Mouse (Mus musculus): ENCODE measurements around the gene Ano2. TPM values are rescaled to one million over a fixed set of nuclear protein-coding genes. Genes with fewer than 3 reads are reported as not detected.

The Ano2 gene
- polyA plus RNA-seq, 1 experiment from 2014 or later, result 0.05 TPM

DNA sequence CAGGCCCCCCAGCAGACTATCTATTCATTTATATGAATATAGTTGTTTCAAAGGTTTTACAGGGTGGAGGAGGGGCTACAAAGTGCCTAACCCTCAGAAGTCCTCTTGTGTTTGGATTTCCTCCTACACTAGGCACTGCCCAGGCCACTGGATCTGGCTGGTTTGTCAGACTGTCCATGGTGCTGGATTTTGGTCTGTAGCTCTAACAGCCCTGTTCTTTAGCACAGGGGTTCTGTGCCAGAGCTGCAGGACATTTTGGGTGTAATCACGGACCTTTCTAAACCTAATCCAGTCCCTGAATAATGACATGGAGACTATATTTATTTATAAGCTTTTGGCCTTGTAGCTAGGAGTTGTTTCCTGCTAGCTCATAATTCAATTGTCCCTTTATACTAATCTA lies 328.2 kb downstream of the Ano2 start:
- H3K27me3 ChIP-seq, result no peaks in the 10 kb centered on the region
- no peaks in the 10 kb centered on the region for H3K36me3 ChIP-seq
- no peaks in the 10 kb centered on the region for H3K4me1 ChIP-seq
- no peak overlapping the region for H3K4me2 ChIP-seq
- H3K9me3 ChIP-seq, result no peaks in the 10 kb centered on the region
- H3K27ac ChIP-seq, result no peak overlapping the region
- no peak overlapping the region for H3K4me3 ChIP-seq
- WGBS, result 67% methylated on average over 1 of the region's 1 CpGs
- ATAC-seq (ENCODE audit: insufficient number of reproducible peaks, low FRiP score, low TSS enrichment, low read depth), result no peak
- no peak overlapping the region for H3K9ac ChIP-seq

DNA sequence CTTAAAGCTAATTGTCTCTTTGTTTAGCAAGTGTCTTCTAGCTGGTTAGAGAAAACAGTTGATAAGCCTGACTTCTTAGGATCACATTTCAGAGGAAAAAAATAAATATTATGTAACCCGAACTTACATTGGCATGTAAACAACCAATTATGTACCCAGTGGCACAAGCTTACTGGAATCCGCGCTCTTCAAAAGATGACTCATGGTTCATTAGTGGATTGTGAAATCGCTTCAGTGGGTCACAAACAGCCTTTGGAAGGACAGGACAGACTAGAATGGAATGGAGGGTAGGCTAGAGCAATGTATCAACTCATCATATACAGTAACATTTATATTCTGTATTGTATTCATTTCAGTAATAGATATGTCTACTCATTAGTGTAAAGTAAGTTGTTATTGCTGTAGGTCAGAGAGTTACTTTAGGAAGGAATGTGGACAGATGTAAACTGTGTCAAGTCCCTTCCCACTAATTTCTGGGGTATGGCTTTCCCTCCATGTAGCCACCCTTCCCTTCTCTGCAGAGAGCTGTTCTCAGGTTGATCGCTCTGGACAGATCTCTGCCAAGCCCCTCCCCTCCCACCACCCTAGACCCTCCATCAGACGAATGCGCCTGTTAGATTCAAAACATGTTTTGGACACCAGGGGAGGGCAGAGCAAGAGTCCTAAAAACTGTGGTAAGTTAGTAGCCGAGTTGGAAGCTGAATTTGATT lies 343.6 kb downstream of the Ano2 start:
- no peaks in the 10 kb centered on the region; the same call in 1 of the 2 replicates for H3K4me1 ChIP-seq
- no peak overlapping the region for H3K9ac ChIP-seq
- no peaks in the 10 kb centered on the region for H3K9me3 ChIP-seq
- H3K4me3 ChIP-seq, result no peak overlapping the region
- no peak overlapping the region for H3K27ac ChIP-seq
- ATAC-seq (ENCODE audit: insufficient number of reproducible peaks, low FRiP score, low TSS enrichment, low read depth), result no peak
- no peaks in the 10 kb centered on the region for H3K27me3 ChIP-seq
- no peaks in the 10 kb centered on the region for H3K36me3 ChIP-seq
- no peak overlapping the region for H3K4me2 ChIP-seq
- 48% methylated on average over 8 of the region's 8 CpGs for WGBS

DNA sequence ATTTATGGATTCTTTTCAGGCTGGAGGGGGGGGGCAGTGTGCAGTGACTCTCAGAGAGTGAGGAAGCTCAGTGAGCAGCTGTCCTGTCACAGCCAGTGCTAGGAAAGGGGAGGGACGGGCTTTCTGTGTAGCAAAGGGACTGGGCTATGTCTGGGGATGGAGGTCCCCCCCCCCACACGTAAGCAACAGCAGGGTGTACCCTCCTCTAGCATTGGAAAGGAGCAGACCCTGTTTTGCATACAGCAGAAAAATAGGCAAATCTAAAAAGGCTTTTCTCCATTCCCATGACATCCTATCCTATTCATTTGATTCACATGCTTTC lies 344.1 kb downstream of the Ano2 start:
- ATAC-seq (ENCODE audit: insufficient number of reproducible peaks, low FRiP score, low TSS enrichment, low read depth), result peak; percentile 52; the same call in 1 of the 2 replicates
- H3K4me3 ChIP-seq, result no peak overlapping the region
- 29% methylated on average over 2 of the region's 2 CpGs for WGBS
- H3K27me3 ChIP-seq, result no peaks in the 10 kb centered on the region
- no peak overlapping the region for H3K27ac ChIP-seq
- no peaks in the 10 kb centered on the region for H3K36me3 ChIP-seq
- no peak overlapping the region for H3K4me2 ChIP-seq
- no peaks in the 10 kb centered on the region for H3K9me3 ChIP-seq
- no peaks in the 10 kb centered on the region; the same call in 1 of the 2 replicates for H3K4me1 ChIP-seq
- no peak overlapping the region for H3K9ac ChIP-seq

DNA sequence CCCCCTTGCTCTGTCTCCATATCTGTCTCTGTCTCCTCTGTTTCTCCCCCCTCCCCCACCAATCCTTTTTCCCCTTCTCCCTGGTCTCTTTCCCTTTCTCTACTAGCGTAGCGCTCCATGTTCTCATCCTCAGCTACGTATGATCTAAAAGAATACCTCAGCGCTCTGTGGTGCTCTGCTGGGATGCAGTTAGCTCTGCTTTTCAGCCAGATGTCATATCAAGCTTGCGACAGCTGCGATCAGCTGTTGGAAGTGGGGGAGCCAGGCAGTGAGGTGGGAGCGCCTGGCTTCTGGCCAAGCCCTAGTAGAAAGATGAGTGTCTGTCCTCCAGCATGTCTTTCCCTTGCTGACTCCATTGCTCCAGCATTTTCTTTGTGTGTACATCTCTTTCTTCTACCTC lies 344.5 kb downstream of the Ano2 start:
- ATAC-seq (ENCODE audit: insufficient number of reproducible peaks, low FRiP score, low TSS enrichment, low read depth), result 0 out of 2 replicates have a peak, but pooled peaks have one; percentile 30
- no peak overlapping the region for H3K27ac ChIP-seq
- no peak overlapping the region for H3K4me2 ChIP-seq
- no peaks in the 10 kb centered on the region for H3K9me3 ChIP-seq
- H3K36me3 ChIP-seq, result no peaks in the 10 kb centered on the region
- no peak overlapping the region for H3K4me3 ChIP-seq
- 70% methylated on average over 7 of the region's 7 CpGs for WGBS
- no peaks in the 10 kb centered on the region for H3K27me3 ChIP-seq
- no peaks in the 10 kb centered on the region; the same call in 1 of the 2 replicates for H3K4me1 ChIP-seq
- H3K9ac ChIP-seq, result no peak overlapping the region

DNA sequence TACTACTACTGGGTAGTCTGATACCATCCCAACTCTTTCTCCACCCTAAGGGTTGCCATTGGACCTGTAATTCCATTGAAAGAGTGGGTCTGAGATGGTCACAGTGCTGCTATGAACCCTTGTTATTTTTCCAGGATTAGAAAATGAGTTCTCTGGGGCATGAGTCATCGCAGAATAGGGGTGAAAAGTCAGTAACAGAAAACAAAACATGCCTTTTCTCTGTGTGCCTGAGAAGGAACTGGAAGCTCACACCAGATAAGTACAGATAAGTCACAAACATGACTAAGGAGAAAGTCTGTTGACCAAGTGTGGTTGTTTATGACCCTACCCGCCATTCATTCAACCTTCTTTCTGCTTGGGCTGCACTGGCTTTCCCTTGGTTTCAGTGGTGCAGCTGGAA lies 345.4 kb downstream of the Ano2 start:
- no peaks in the 10 kb centered on the region for H3K9me3 ChIP-seq
- no peaks in the 10 kb centered on the region for H3K36me3 ChIP-seq
- H3K4me3 ChIP-seq, result no peak overlapping the region
- 88% methylated on average over 2 of the region's 2 CpGs for WGBS
- ATAC-seq (ENCODE audit: insufficient number of reproducible peaks, low FRiP score, low TSS enrichment, low read depth), result no peak
- no peaks in the 10 kb centered on the region for H3K27me3 ChIP-seq
- no peaks in the 10 kb centered on the region; the same call in 1 of the 2 replicates for H3K4me1 ChIP-seq
- H3K27ac ChIP-seq, result no peak overlapping the region
- no peak overlapping the region for H3K4me2 ChIP-seq
- no peak overlapping the region for H3K9ac ChIP-seq

DNA sequence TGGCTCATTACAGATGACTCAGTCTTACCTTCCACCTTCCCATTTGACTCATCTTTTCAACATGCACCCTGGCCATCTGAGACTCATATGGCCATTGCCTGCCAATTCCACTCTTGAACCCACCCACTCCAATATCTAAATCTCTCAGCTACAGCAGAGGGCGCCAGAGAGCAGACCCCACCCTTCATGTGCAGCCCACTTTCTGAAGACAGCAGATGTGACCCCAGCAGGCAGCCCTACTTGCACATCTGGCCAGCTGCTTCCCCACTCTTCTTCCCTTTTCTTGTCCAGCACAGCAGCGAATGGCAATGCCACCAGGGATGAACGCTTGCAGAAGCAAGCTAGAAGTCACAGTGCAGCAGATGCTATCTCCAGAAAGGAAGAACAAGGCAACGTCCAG lies 355.7 kb downstream of the Ano2 start:
- Histone ChIP-seq H3K4me3 (no peak overlapping the region), H3K27me3 (no peaks in the 10 kb centered on the region), H3K9me3 (no peaks in the 10 kb centered on the region), H3K36me3 (no peaks in the 10 kb centered on the region), H3K9ac (no peak overlapping the region), H3K4me1 (no peaks in the 10 kb centered on the region), H3K27ac (no peak overlapping the region), H3K4me2 (no peak overlapping the region)
- 43% methylated on average over 4 of the region's 4 CpGs for WGBS
- ATAC-seq (ENCODE audit: insufficient number of reproducible peaks, low FRiP score, low TSS enrichment, low read depth), result no peak

DNA sequence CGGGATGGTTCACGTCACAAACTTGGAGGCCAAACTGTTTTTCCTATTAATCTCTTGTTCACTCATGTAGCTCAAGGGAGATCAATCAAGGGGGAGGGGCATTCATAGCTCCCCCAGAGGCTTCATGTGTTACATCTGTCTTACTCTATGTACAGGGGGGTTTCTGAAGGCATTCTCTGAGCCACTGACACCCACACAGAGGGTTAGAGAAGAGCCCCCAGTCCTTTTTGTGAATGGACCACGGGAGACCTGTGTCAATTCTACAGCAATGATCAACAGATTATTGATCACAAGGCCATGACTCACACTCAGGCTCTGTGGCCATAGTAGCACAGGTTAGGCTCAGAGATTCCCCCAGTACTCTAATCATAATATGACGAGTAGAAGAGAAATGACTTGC lies 358.0 kb downstream of the Ano2 start:
- Histone ChIP-seq H3K4me2 (no peak overlapping the region), H3K4me3 (no peak overlapping the region), H3K9ac (no peak overlapping the region), H3K27me3 (no peaks in the 10 kb centered on the region), H3K4me1 (no peaks in the 10 kb centered on the region), H3K36me3 (no peaks in the 10 kb centered on the region), H3K9me3 (no peaks in the 10 kb centered on the region), H3K27ac (no peak overlapping the region)
- ATAC-seq (ENCODE audit: insufficient number of reproducible peaks, low FRiP score, low TSS enrichment, low read depth), result no peak
- WGBS, result 66% methylated on average over 4 of the region's 4 CpGs

DNA sequence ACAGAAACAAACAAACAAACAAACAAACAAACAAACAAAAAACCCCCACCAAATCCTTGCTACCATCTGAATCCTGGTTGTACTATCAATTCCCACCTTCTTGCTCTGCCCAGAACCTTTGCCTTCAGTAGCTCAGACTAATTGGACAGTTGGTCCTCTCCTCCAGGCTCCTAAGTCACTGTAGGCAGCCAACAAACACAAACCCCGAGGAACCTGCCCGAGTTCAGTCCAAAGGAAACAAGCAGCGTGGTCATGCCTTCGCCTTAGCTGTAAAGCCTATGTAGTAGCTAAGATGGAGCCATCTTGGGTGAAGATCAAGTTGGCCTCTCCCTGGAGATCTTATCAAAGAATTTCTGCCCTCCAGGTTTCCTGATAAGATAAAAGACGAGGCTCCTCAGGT lies 362.9 kb downstream of the Ano2 start:
- H3K9me3 ChIP-seq, result no peaks in the 10 kb centered on the region
- H3K4me1 ChIP-seq, result no peaks in the 10 kb centered on the region
- H3K27ac ChIP-seq, result no peak overlapping the region
- H3K4me2 ChIP-seq, result no peak overlapping the region
- WGBS, result 76% methylated on average over 5 of the region's 5 CpGs
- no peak overlapping the region for H3K4me3 ChIP-seq
- ATAC-seq (ENCODE audit: insufficient number of reproducible peaks, low FRiP score, low TSS enrichment, low read depth), result no peak
- H3K36me3 ChIP-seq, result no peaks in the 10 kb centered on the region
- H3K27me3 ChIP-seq, result no peaks in the 10 kb centered on the region
- no peak overlapping the region for H3K9ac ChIP-seq

DNA sequence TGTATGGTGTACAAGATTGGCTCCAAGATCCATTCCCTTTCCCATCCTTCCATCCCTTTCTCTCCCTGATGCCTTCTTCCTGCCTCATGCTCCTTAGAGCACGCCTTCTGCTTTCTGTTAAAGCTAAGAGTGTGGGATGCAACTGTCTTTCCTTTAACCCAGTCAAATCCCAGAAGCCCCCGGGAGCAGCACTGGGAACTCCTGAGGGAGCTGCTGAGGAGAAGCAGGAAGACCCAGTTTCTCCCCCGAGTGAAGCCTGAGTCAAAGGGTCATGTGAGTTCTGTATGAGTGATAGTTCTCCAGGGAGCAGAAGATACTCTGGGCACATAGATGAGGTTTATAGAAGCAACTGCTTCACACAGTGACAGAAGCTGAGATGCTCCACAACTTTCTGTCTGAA lies 367.5 kb downstream of the Ano2 start:
- no peak for ATAC-seq (ENCODE audit: insufficient number of reproducible peaks, low FRiP score, low TSS enrichment, low read depth)
- 63% methylated on average over 3 of the region's 3 CpGs for WGBS
- Histone ChIP-seq H3K4me1 (no peaks in the 10 kb centered on the region), H3K4me2 (no peak overlapping the region), H3K9ac (no peak overlapping the region), H3K27ac (no peak overlapping the region), H3K4me3 (no peak overlapping the region), H3K9me3 (no peaks in the 10 kb centered on the region), H3K36me3 (no peaks in the 10 kb centered on the region), H3K27me3 (no peaks in the 10 kb centered on the region)

DNA sequence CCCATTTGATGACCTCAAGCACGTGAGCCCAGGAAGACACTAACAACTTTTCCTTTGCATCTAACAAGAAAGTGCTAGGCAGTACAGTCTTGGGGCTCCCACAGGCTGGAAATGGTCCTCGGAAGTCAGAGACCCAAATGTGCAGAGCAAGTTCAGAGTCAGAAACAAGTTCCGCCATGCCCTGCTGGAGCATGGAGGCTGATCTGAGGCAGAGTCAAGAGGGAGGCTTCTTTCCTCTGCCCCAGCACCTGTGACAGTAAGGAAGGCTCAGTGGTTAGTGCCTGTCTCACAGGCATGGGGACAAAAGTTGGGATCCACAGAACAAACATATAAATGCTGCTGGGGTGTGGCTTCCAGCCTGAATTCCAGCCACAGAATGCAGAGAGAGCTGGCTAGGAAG lies 390.3 kb downstream of the Ano2 start:
- Histone ChIP-seq H3K4me2 (no peak overlapping the region), H3K27me3 (no peaks in the 10 kb centered on the region), H3K9ac (no peak overlapping the region), H3K4me3 (no peak overlapping the region), H3K36me3 (no peaks in the 10 kb centered on the region), H3K4me1 (no peaks in the 10 kb centered on the region), H3K27ac (no peak overlapping the region), H3K9me3 (no peaks in the 10 kb centered on the region)
- WGBS, result 82% methylated on average over 3 of the region's 3 CpGs
- no peak for ATAC-seq (ENCODE audit: insufficient number of reproducible peaks, low FRiP score, low TSS enrichment, low read depth)

DNA sequence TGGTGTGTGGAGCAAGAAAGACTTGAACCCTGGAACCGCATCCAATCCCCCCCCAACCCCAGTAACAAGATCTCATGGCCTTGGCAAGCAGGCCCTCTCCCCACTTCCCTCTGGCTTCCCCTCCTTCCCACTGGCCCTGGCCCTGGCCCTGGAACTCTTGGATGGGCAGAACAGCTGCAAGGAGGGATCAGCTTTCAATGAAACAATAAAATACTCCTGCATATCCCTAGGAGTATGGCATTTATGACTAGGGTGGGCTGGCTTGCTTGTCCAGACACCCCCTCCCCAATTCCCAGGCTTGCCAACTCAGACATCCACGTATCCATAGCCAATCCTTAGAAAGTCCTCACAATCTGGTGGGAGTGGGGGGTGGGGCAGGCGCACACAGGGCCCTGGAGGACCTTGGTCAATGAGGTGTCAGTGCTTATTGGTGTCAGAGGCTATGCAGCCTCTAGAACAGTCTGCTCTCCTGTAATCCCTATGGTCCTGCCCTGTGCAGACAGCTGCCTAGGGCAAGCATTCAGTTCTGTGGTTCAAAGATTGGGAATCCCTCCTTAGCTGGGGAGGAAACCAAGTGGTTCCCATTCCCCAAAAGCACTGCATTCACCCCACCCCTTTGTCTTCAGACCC lies 396.2 kb downstream of the Ano2 start:
- Histone ChIP-seq H3K9ac (no peak overlapping the region), H3K4me3 (no peak overlapping the region), H3K36me3 (no peaks in the 10 kb centered on the region), H3K4me2 (no peak overlapping the region), H3K27ac (no peak overlapping the region), H3K4me1 (peaks cover 6% of the 10 kb centered on the region; the same call in 1 of the 2 replicates), H3K9me3 (no peaks in the 10 kb centered on the region), H3K27me3 (no peaks in the 10 kb centered on the region)
- WGBS, result 36% methylated on average over 3 of the region's 3 CpGs
- ATAC-seq (ENCODE audit: insufficient number of reproducible peaks, low FRiP score, low TSS enrichment, low read depth), result peak; percentile 61; the same call in 1 of the 2 replicates

DNA sequence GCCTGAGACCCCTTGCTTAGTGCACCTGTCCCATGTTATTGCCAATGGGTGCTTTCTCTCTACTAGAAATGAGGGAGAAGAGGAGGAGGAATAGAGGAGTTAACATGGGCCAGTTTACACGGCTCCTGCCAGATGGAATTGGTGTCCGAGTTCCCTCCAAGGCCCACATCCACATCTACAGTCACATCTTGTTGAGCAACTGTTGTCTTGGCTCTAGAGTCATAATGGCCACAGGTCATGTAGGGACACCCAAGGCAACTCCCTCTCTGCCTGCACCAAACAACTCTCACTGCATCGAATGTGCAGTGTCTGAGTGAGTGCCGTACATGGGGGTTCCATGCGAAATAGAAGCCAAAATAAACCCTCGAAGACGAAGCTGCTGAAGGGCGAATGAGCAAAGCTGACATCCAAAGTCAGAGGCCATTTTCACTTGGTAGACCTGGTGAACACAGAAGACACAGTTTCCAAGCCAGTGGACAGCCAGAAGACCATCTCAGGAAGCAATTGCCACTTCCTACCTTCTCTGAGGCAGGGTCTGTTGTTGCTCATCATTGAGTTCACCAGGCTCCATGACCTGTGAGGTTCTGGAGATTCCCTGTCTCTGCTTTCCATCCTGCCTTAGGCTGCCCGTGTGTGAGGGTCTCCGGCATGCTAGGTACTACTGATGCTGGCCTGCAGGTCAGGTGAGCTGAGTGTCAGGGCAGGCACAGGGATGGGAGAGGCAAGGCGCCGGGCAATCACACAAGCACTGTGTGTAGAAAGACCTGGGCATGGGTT lies 398.5 kb downstream of the Ano2 start:
- H3K27me3 ChIP-seq, result no peaks in the 10 kb centered on the region
- H3K27ac ChIP-seq, result no peak overlapping the region
- no peak for ATAC-seq (ENCODE audit: insufficient number of reproducible peaks, low FRiP score, low TSS enrichment, low read depth)
- H3K9ac ChIP-seq, result no peak overlapping the region
- H3K4me3 ChIP-seq, result no peak overlapping the region
- H3K9me3 ChIP-seq, result no peaks in the 10 kb centered on the region
- no peaks in the 10 kb centered on the region for H3K36me3 ChIP-seq
- H3K4me2 ChIP-seq, result no peak overlapping the region
- peaks cover 8% of the 10 kb centered on the region; the same call in 1 of the 2 replicates for H3K4me1 ChIP-seq
- 87% methylated on average over 12 of the region's 12 CpGs for WGBS
